Mouse (Mus musculus): ENCODE data around the gene Rpl5. TPM values are rescaled to one million over a fixed set of nuclear protein-coding genes. Genes with fewer than 3 reads are reported as not detected.

Rpl5 gene
- polyA plus RNA-seq, 1 experiment from 2014 or later: 68.7 TPM

DNA sequence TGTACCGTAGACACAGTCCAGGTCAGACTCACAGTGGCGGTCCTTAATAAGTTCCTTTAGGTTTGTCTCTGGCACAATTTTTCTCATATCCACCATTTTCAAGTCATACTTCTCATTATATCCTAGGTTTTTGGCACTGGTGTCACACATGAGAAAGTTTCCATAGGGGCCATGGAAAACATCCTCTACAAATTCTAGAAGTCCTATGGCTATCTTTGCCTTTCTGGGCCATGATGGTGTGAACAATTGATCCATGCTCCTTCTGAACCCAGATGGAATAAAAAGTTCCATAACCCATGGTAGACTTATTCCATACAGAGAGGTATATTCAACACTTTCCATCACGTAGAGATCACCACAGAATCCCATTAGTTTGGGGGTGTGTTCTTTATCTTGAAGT lies 9.4 kb downstream of the Rpl5 start:
- 85% methylated on average over 3 of the region's 3 CpGs for WGBS
- no peak for ATAC-seq (ENCODE audit: insufficient number of reproducible peaks, insufficient read depth, low FRiP score, low read depth)
- Histone ChIP-seq H3K4me1 (ENCODE audit: control insufficient read depth, insufficient read depth, low read length) (no peaks in the 10 kb centered on the region), H3K9ac (replicated peaks; ENCODE audit: low read depth, low read length) (no peak overlapping the region), H3K27ac (ENCODE audit: low read length) (no peak overlapping the region), H3K4me3 (ENCODE audit: low read depth, low read length) (no peak overlapping the region), H3K9me3 (ENCODE audit: control insufficient read depth, low read depth, low read length) (no peaks in the 10 kb centered on the region), H3K36me3 (ENCODE audit: control insufficient read depth, insufficient read depth, low read length) (peaks cover 51% of the 10 kb centered on the region), H3K27me3 (ENCODE audit: control insufficient read depth, insufficient read depth, low read length) (no peaks in the 10 kb centered on the region), H3K4me2 (replicated peaks; ENCODE audit: low read depth, low read length) (no peak overlapping the region)

- no peak overlapping the region for H3K4me2 ChIP-seq (replicated peaks; ENCODE audit: low read depth, low read length)
- H3K27ac ChIP-seq (ENCODE audit: low read length): no peak overlapping the region
- no peaks in the 10 kb centered on the region for H3K9me3 ChIP-seq (ENCODE audit: control insufficient read depth, low read depth, low read length)
- H3K4me1 ChIP-seq (ENCODE audit: control insufficient read depth, insufficient read depth, low read length): no peaks in the 10 kb centered on the region
- ATAC-seq (ENCODE audit: insufficient number of reproducible peaks, insufficient read depth, low FRiP score, low read depth): no peak
- H3K27me3 ChIP-seq (ENCODE audit: control insufficient read depth, insufficient read depth, low read length): no peaks in the 10 kb centered on the region
- WGBS: 64% methylated on average over 5 of the region's 5 CpGs
- no peak overlapping the region for H3K4me3 ChIP-seq (ENCODE audit: low read depth, low read length)
- H3K9ac ChIP-seq (replicated peaks; ENCODE audit: low read depth, low read length): no peak overlapping the region
- H3K36me3 ChIP-seq (ENCODE audit: control insufficient read depth, insufficient read depth, low read length): peaks cover 46% of the 10 kb centered on the region
These were observed 9.8 kb downstream of the Rpl5 start for GRCm38 (mm10) chr5:107910084-107910616.

GRCm38 (mm10) chr5:107911012-107911411 lies 10.7 kb downstream of the Rpl5 start:
- 87% methylated on average over 5 of the region's 5 CpGs for WGBS
- Histone ChIP-seq H3K36me3 (ENCODE audit: control insufficient read depth, insufficient read depth, low read length) (peaks cover 39% of the 10 kb centered on the region), H3K9ac (replicated peaks; ENCODE audit: low read depth, low read length) (no peak overlapping the region), H3K4me1 (ENCODE audit: control insufficient read depth, insufficient read depth, low read length) (no peaks in the 10 kb centered on the region), H3K9me3 (ENCODE audit: control insufficient read depth, low read depth, low read length) (no peaks in the 10 kb centered on the region), H3K27me3 (ENCODE audit: control insufficient read depth, insufficient read depth, low read length) (no peaks in the 10 kb centered on the region), H3K27ac (ENCODE audit: low read length) (no peak overlapping the region), H3K4me2 (replicated peaks; ENCODE audit: low read depth, low read length) (no peak overlapping the region), H3K4me3 (ENCODE audit: low read depth, low read length) (no peak overlapping the region)
- no peak for ATAC-seq (ENCODE audit: insufficient number of reproducible peaks, insufficient read depth, low FRiP score, low read depth)

GRCm38 (mm10) chr5:107915280-107915679 lies 15.0 kb downstream of the Rpl5 start:
- WGBS: 47% methylated on average over 4 of the region's 4 CpGs
- H3K27me3 ChIP-seq (ENCODE audit: control insufficient read depth, insufficient read depth, low read length): no peaks in the 10 kb centered on the region

DNA sequence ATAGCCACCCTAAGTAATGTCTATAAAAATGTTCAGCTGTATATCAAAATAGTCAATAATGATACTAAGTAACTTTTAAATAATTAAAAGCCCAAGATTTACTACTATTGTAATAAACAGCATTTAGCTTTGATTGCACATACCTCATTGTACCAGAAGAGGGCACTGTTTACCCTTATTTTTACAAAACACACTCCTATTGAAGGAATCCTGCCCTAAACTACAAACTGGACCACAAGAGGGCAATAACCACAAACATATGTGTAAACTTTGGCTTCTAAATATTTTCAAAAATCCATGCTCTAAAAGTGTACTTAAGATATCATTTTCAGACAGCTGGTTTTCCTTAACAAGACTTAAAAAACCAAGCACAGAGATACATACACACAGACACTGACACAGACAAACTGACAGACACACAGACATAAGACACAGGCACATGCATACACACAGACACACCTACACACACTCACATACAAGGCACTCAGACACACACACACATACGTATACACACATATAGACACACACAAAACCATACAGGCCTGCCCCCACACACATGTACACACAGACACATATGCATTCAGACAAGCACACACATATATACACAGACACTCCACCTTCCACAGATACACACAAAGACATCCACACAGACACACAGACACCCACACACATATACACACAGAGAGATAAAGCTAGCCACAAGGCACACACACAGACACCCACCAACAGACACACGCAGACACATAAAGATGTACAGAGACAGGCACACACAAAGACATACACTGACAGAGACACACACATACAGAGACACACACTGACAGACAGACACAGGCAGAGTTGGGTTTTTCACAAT lies 21.3 kb downstream of the Rpl5 start:
- WGBS: 76% methylated on average over 2 of the region's 2 CpGs
- ATAC-seq (ENCODE audit: insufficient number of reproducible peaks, insufficient read depth, low FRiP score, low read depth): 0 out of 2 replicates have a peak, but pooled peaks have one; percentile 23
- no peak overlapping the region for H3K4me3 ChIP-seq (ENCODE audit: low read depth, low read length)
- H3K4me2 ChIP-seq (replicated peaks; ENCODE audit: low read depth, low read length): no peak overlapping the region
- H3K9ac ChIP-seq (replicated peaks; ENCODE audit: low read depth, low read length): no peak overlapping the region
- no peak overlapping the region for H3K27ac ChIP-seq (ENCODE audit: low read length)
- H3K36me3 ChIP-seq (ENCODE audit: control insufficient read depth, insufficient read depth, low read length): no peaks in the 10 kb centered on the region
- no peaks in the 10 kb centered on the region for H3K27me3 ChIP-seq (ENCODE audit: control insufficient read depth, insufficient read depth, low read length)
- no peaks in the 10 kb centered on the region for H3K9me3 ChIP-seq (ENCODE audit: control insufficient read depth, low read depth, low read length)
- H3K4me1 ChIP-seq (ENCODE audit: control insufficient read depth, insufficient read depth, low read length): no peaks in the 10 kb centered on the region

More at GRCm38 (mm10) chr5:107915280-107915679, 15.0 kb downstream of the Rpl5 start:
- ATAC-seq (ENCODE audit: insufficient number of reproducible peaks, insufficient read depth, low FRiP score, low read depth): no peak
- no peaks in the 10 kb centered on the region for H3K4me1 ChIP-seq (ENCODE audit: control insufficient read depth, insufficient read depth, low read length)
- H3K9ac ChIP-seq (replicated peaks; ENCODE audit: low read depth, low read length): no peak overlapping the region
- H3K36me3 ChIP-seq (ENCODE audit: control insufficient read depth, insufficient read depth, low read length): no peaks in the 10 kb centered on the region
- H3K4me2 ChIP-seq (replicated peaks; ENCODE audit: low read depth, low read length): no peak overlapping the region
- H3K9me3 ChIP-seq (ENCODE audit: control insufficient read depth, low read depth, low read length): no peaks in the 10 kb centered on the region
- H3K27ac ChIP-seq (ENCODE audit: low read length): no peak overlapping the region
- H3K4me3 ChIP-seq (ENCODE audit: low read depth, low read length): no peak overlapping the region

GRCm38 (mm10) chr5:107922836-107923235 lies 22.5 kb downstream of the Rpl5 start:
- Histone ChIP-seq H3K4me2 (replicated peaks; ENCODE audit: low read depth, low read length) (no peak overlapping the region), H3K4me3 (ENCODE audit: low read depth, low read length) (no peak overlapping the region), H3K9me3 (ENCODE audit: control insufficient read depth, low read depth, low read length) (no peaks in the 10 kb centered on the region), H3K9ac (replicated peaks; ENCODE audit: low read depth, low read length) (no peak overlapping the region), H3K27ac (ENCODE audit: low read length) (no peak overlapping the region), H3K27me3 (ENCODE audit: control insufficient read depth, insufficient read depth, low read length) (no peaks in the 10 kb centered on the region), H3K36me3 (ENCODE audit: control insufficient read depth, insufficient read depth, low read length) (no peaks in the 10 kb centered on the region), H3K4me1 (ENCODE audit: control insufficient read depth, insufficient read depth, low read length) (no peaks in the 10 kb centered on the region)
- 76% methylated on average over 1 of the region's 1 CpGs for WGBS
- no peak for ATAC-seq (ENCODE audit: insufficient number of reproducible peaks, insufficient read depth, low FRiP score, low read depth)

DNA sequence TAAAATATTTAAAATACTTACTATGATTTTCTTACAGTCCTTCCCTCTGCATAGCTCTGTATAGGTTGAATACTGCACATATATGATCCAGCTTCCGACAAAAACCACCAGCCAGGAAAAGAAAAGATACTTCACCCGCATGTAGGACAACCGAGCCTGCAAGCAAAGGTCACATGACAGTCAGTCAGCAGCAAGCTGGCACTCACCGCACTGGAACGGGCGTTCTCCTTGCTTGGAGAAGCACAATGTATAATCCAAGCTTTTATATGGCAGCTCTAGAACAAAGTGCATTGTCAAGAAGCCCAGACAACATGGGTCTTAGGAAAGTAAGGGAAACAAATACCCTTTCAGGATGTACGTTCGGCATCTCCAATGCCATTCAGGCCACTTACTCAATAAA lies 24.3 kb downstream of the Rpl5 start:
- Histone ChIP-seq H3K9ac (replicated peaks; ENCODE audit: low read depth, low read length) (no peak overlapping the region), H3K4me3 (ENCODE audit: low read depth, low read length) (no peak overlapping the region), H3K27me3 (ENCODE audit: control insufficient read depth, insufficient read depth, low read length) (no peaks in the 10 kb centered on the region), H3K4me1 (ENCODE audit: control insufficient read depth, insufficient read depth, low read length) (no peaks in the 10 kb centered on the region), H3K27ac (ENCODE audit: low read length) (no peak overlapping the region), H3K9me3 (ENCODE audit: control insufficient read depth, low read depth, low read length) (no peaks in the 10 kb centered on the region), H3K36me3 (ENCODE audit: control insufficient read depth, insufficient read depth, low read length) (no peaks in the 10 kb centered on the region), H3K4me2 (replicated peaks; ENCODE audit: low read depth, low read length) (no peak overlapping the region)
- WGBS: 85% methylated on average over 8 of the region's 8 CpGs
- no peak for ATAC-seq (ENCODE audit: insufficient number of reproducible peaks, insufficient read depth, low FRiP score, low read depth)

DNA sequence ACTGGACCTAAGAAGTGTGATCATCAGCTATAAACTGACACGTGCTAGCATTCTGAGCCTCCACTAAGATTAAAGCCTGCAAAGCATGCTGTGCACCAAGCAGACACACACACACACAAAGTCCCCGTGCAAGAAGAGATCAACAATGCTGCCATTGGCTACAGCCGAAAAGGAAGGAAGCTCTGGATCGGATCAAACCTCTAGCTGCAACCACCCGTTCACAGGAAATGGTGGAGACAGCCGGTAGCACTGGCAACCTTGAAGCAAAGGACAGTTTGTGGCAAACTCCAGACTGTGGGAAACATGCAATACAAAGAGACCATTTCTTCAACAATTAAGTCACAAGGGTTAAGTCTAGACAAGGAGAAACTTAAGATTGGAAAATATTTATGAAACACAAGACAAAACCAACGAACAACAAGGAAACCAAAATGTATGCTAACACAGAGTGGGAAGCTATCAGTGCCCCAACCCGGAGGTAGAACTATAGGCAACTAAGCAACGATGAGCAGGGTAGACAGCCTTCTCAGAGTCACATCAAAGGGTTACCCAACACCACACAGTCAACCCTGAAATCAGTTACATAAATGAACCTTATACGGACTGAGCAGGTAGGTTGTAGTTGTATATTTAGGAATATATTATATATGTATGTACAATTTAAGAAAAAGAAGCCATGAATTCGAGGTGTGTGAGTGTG lies 26.4 kb downstream of the Rpl5 start:
- WGBS: 70% methylated on average over 11 of the region's 11 CpGs
- Histone ChIP-seq H3K4me2 (replicated peaks; ENCODE audit: low read depth, low read length) (no peak overlapping the region), H3K36me3 (ENCODE audit: control insufficient read depth, insufficient read depth, low read length) (no peaks in the 10 kb centered on the region), H3K4me1 (ENCODE audit: control insufficient read depth, insufficient read depth, low read length) (no peaks in the 10 kb centered on the region), H3K4me3 (ENCODE audit: low read depth, low read length) (no peak overlapping the region), H3K9ac (replicated peaks; ENCODE audit: low read depth, low read length) (no peak overlapping the region), H3K27me3 (ENCODE audit: control insufficient read depth, insufficient read depth, low read length) (no peaks in the 10 kb centered on the region), H3K9me3 (ENCODE audit: control insufficient read depth, low read depth, low read length) (no peaks in the 10 kb centered on the region), H3K27ac (ENCODE audit: low read length) (no peak overlapping the region)
- ATAC-seq (ENCODE audit: insufficient number of reproducible peaks, insufficient read depth, low FRiP score, low read depth): no peak
